Comparison of ENCODE assay signal across 29 mouse cellular contexts in the genomic region with DNA sequence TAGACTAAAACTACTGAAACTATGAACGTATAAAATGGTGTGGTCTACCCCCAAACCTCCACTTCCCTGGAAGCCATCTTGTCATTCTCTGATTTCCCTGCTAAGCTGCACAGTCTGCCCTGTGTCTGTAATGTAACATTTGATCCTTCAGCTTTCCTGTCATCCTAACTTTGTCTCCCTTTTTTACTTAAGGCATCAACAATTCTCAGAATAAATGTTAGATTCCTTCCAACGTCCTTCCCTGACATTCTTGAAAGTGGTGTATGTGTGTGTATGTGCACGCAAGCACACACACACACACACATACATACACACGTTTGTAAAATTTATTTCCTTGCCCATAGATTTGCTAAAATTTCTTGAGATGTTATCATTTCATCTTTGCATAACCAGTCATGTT. TPM values are rescaled to one million over a fixed set of nuclear protein-coding genes. Genes with fewer than 3 reads are reported as not detected.
DNase-seq lines count a peak whose midpoint lies in the region; ATAC-seq and TF ChIP-seq lines count a peak whose summit lies in the region.
"Had no signal": no experiment of that assay in that cellular context is flagged by ENCODE, and none has a peak within 500 bp of the region (broad histone marks: within the 10 kb centered on the region; RNA-seq: fewer than 3 reads in every experiment).

No protein-coding gene starts in this region.

- no peak overlapping the region for H3K9ac ChIP-seq in hindbrain, embryonic 12.5 days
- H3K9ac ChIP-seq: embryonic facial prominence, embryonic 13.5 days; embryonic facial prominence, embryonic 15.5 days; forebrain, embryonic 12.5 days had no signal

- no peak for TF ChIP-seq CTCF in bone marrow macrophage, adult 2 months (IDR thresholded peaks at IDR 0.05; ENCODE audit: low read depth, low read length)

- no peak for ATAC-seq in hindbrain, embryonic 12.5 days (ENCODE audit: low FRiP score)
- ATAC-seq: activated CD4-positive, CD25-positive, alpha-beta regulatory T cell, adult 4 months; CD4-positive, CD25-positive, alpha-beta regulatory T cell, adult 4 months; forebrain, embryonic 14.5 days; forebrain, embryonic 16.5 days; Patski had no signal

- DNase-seq in CD4-positive helper T cell, adult 2 months (ENCODE audit: low read depth, low spot score) = peak; percentile 52
- peak; percentile 52 for DNase-seq in naive thymus-derived CD4-positive, alpha-beta T cell, adult 2 months (ENCODE audit: low read depth)
- no peak for DNase-seq in heart, adult 11 months
- DNase-seq in urinary bladder, postnatal 14 days (ENCODE audit: low spot score) = no peak
- DNase-seq: adrenal gland, adult 8-10 months; adrenal gland, postnatal 14 days; adrenal gland, postnatal 36 days; cerebellum, adult 11 months; cerebellum, adult 18-20 months; cerebellum, adult 8-10 months; cerebellum, adult 9-11 months; cerebellum, postnatal 14 days; cerebellum, postnatal 36 days; embryo, embryonic 11 days had no signal

- no peaks in the 10 kb centered on the region for H3K9me3 ChIP-seq in hindbrain, embryonic 12.5 days (replicated peaks)
- H3K9me3 ChIP-seq: embryonic facial prominence, embryonic 13.5 days; embryonic facial prominence, embryonic 15.5 days; forebrain, embryonic 10.5 days; forebrain, embryonic 12.5 days; G1E had no signal

- WGBS in hindbrain, embryonic 12.5 days = 94% methylated on average over 4 of the region's 4 CpGs

- no peaks in the 10 kb centered on the region for H3K27me3 ChIP-seq in hindbrain, embryonic 12.5 days
- H3K27me3 ChIP-seq: CH12.LX; embryonic facial prominence, embryonic 13.5 days; embryonic facial prominence, embryonic 15.5 days; forebrain, embryonic 12.5 days; Patski had no signal

- peaks cover 55% of the 10 kb centered on the region for H3K4me1 ChIP-seq in bone marrow macrophage, adult 2 months (ENCODE audit: control insufficient read depth, insufficient read depth, low read length)
- H3K4me1 ChIP-seq in hindbrain, embryonic 12.5 days = no peaks in the 10 kb centered on the region
- H3K4me1 ChIP-seq: embryonic facial prominence, embryonic 15.5 days; forebrain, embryonic 10.5 days; forebrain, embryonic 12.5 days had no signal

- peak overlapping the region; percentile 55 for H3K27ac ChIP-seq in bone marrow macrophage, adult 2 months (ENCODE audit: insufficient read depth, low read depth, low read length)
- H3K27ac ChIP-seq in hindbrain, embryonic 12.5 days = no peak overlapping the region
- H3K27ac ChIP-seq: embryonic facial prominence, embryonic 13.5 days; embryonic facial prominence, embryonic 15.5 days; forebrain, embryonic 10.5 days; forebrain, embryonic 12.5 days had no signal

- no peaks in the 10 kb centered on the region for H3K36me3 ChIP-seq in hindbrain, embryonic 12.5 days
- H3K36me3 ChIP-seq: embryonic facial prominence, embryonic 13.5 days; embryonic facial prominence, embryonic 15.5 days; forebrain, embryonic 12.5 days had no signal

- no peak overlapping the region for H3K4me2 ChIP-seq in hindbrain, embryonic 12.5 days (replicated peaks)
- H3K4me2 ChIP-seq: embryonic facial prominence, embryonic 13.5 days; embryonic facial prominence, embryonic 15.5 days; forebrain, embryonic 12.5 days had no signal

- TF ChIP-seq POLR2A in bone marrow macrophage, adult 2 months (IDR thresholded peaks at IDR 0.05; ENCODE audit: borderline replicate concordance, low read depth, low read length) = no peak

- H3K4me3 ChIP-seq in bone marrow macrophage, adult 2 months (ENCODE audit: insufficient read depth, low read length) = no peak overlapping the region
- no peak overlapping the region for H3K4me3 ChIP-seq in hindbrain, embryonic 12.5 days
- H3K4me3 ChIP-seq: embryonic facial prominence, embryonic 13.5 days; embryonic facial prominence, embryonic 15.5 days; erythroblast, embryonic 14.5 days; forebrain, embryonic 10.5 days; forebrain, embryonic 12.5 days had no signal

RNA-seq across cellular contexts. Expression of a gene that starts 5.0 kb away (rescaled TPM):
- 33.0 and 34.1 TPM in 2 replicates for polyA plus RNA-seq in bone marrow macrophage, adult 2 months (2012; ENCODE audit: insufficient read depth, insufficient read length, missing spikeins)
- polyA plus RNA-seq in hindbrain, embryonic 12.5 days (2016; fragmentation: Nextera tagmentation; extraction: Ambion mirVana) = 2.0 and 2.1 TPM in 2 replicates
- polyA plus RNA-seq: Patski had no signal

RNA-seq across cellular contexts. Expression of a gene that starts 44.5 kb away (rescaled TPM):
- polyA plus RNA-seq in bone marrow macrophage, adult 2 months (2012; ENCODE audit: insufficient read depth, insufficient read length, missing spikeins) = 6.5 and 6.8 TPM in 2 replicates
- 0.21 TPM in 1 of 2 replicates, not detected in the other for polyA plus RNA-seq in hindbrain, embryonic 12.5 days (2016; fragmentation: Nextera tagmentation; extraction: Ambion mirVana)
- polyA plus RNA-seq: brain, embryonic 14.5 days; erythroblast, embryonic 14.5 days; forebrain, embryonic 14.5 days; G1E had no signal

Comparison
In these comparisons a context has a peak if more than half of its experiments do, and no peak if none do; other contexts are left out.
1. DNase-seq: peak in CD4-positive helper T cell, adult 2 months (single experiment) and naive thymus-derived CD4-positive, alpha-beta T cell, adult 2 months (single experiment); none in heart, adult 11 months (single experiment) and urinary bladder, postnatal 14 days (single experiment).
2. RNA of a gene that starts 5.0 kb away (polyA plus RNA-seq): 33.0 to 34.1 TPM in bone marrow macrophage, adult 2 months; 2.0 to 2.1 TPM in hindbrain, embryonic 12.5 days; every median in the first group is over 10 times any median in the second.